Mouse (Mus musculus) midbrain, embryonic 16.5 days (tissue): ENCODE results near the gene Rgs11. TPM values are rescaled to one million over a fixed set of nuclear protein-coding genes. Genes with fewer than 3 reads are reported as not detected.

Source experiments
- ATAC-seq: fragments of 200-750 bp; cut with Nextera tagmentation; 2 replicates; pipeline ENCODE4 v1.8.0; 2017; ENCODE audit warnings: moderate TSS enrichment
- H3K27ac ChIP-seq: fragments of 300-500 bp; sonication (generic); 2 replicates; pipeline ENCODE4 v1.5.1; 2014; ENCODE audit warnings: mild to moderate bottlenecking, low read length, mixed read lengths
- H3K27me3 ChIP-seq: fragments of 300-500 bp; sonication (generic); 2 replicates; pipeline ENCODE4 v1.6.1; 2014; ENCODE audit warnings: low read depth, low read length, mixed read lengths; ENCODE audit not compliant: control insufficient read depth, insufficient read depth
- H3K36me3 ChIP-seq: fragments of 300-500 bp; sonication (generic); 2 replicates; pipeline ENCODE4 v1.6.1; 2014; ENCODE audit warnings: mild to moderate bottlenecking, low read length, moderate library complexity, mixed read lengths; ENCODE audit not compliant: control insufficient read depth, insufficient read depth
- H3K4me1 ChIP-seq: fragments of 300-500 bp; sonication (generic); 2 replicates; pipeline ENCODE4 v1.6.1; 2014; ENCODE audit warnings: mild to moderate bottlenecking, low read length, mixed read lengths; ENCODE audit not compliant: control insufficient read depth, insufficient read depth
- H3K4me2 ChIP-seq: fragments of 300-500 bp; sonication (generic); 2 replicates; pipeline ENCODE4 v1.6.1; 2014; ENCODE audit warnings: mild to moderate bottlenecking, low read length, mixed read lengths
- H3K4me3 ChIP-seq: fragments of 300-500 bp; sonication (generic); 2 replicates; pipeline ENCODE4 v1.5.1; 2014; ENCODE audit warnings: low read depth, mild to moderate bottlenecking, low read length, moderate library complexity, mixed read lengths
- H3K9ac ChIP-seq: fragments of 300-500 bp; sonication (generic); 2 replicates; pipeline ENCODE4 v1.6.1; 2014; ENCODE audit warnings: low read depth, low read length, mixed read lengths
- H3K9me3 ChIP-seq: fragments of 300-500 bp; sonication (generic); replicated peaks from 2 replicates; pipeline ENCODE4 v1.6.1; 2014; ENCODE audit warnings: mild to moderate bottlenecking, low read length, mixed read lengths; ENCODE audit not compliant: control insufficient read depth, poor library complexity, severe bottlenecking
- WGBS: fragments of 180-500 bp; shearing (Covaris S2); extraction: QIAGEN DNeasy Blood & Tissue Kit; methylation state at CpG from one replicate; pipeline ENCODE4 v1.1.7; 2014; 5-methylcytosine and 5-hydroxymethylcytosine counted together
- polyA plus RNA-seq: library from polyadenylated mRNA; unstranded; fragments of >200 nt; fragmentation: Nextera tagmentation; extraction: Ambion mirVana; gene quantifications from 2 replicates; pipeline ENCODE4 v1.2.1, GENCODE M21; 2015

Gene Rgs11
- polyA plus RNA-seq, 1 experiment from 2014 or later = 13.6 TPM

DNA sequence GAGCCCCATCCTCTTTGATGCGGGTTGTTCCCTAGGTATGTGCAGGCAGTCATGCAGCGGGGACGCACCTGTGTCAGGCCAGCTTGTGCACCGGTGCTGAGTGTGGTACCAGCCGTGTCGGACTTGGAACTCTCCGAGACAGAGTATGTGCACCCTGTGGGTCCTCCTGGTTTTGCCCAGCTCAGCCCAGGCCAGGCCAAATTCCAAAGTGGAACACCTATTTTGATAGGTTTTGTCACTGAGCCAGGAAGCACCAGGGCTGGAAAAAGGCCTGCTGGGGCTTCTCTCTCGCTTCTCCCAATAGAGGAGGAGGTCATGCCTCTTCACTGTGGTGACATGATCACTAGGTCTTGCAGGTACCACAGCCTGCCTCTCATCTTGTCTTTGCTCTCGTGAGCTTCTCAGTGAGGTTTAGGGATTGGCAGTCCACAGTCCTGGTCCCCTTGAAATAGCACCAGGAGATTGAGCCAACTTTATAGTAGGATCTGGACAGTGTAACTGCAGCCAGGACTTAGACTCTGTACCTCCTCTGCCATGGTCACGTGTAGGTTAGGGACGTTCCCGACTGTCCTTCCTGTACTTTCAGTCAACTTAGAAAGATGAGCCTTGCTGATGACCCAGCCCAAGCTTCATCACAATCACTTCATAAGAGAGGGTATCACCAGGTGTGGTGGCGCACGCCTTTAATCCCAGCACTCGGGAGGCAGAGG, 10.1 kb upstream of the Rgs11 start:
- no peak overlapping the region for H3K27ac ChIP-seq
- H3K27me3 ChIP-seq = no peaks in the 10 kb centered on the region
- H3K4me2 ChIP-seq = no peak overlapping the region
- no peak overlapping the region for H3K9ac ChIP-seq
- no peak for ATAC-seq
- peaks cover 58% of the 10 kb centered on the region for H3K36me3 ChIP-seq
- WGBS = 94% methylated on average over 15 of the region's 15 CpGs
- H3K4me3 ChIP-seq = no peak overlapping the region
- no peaks in the 10 kb centered on the region for H3K4me1 ChIP-seq
- H3K9me3 ChIP-seq = no peaks in the 10 kb centered on the region

DNA sequence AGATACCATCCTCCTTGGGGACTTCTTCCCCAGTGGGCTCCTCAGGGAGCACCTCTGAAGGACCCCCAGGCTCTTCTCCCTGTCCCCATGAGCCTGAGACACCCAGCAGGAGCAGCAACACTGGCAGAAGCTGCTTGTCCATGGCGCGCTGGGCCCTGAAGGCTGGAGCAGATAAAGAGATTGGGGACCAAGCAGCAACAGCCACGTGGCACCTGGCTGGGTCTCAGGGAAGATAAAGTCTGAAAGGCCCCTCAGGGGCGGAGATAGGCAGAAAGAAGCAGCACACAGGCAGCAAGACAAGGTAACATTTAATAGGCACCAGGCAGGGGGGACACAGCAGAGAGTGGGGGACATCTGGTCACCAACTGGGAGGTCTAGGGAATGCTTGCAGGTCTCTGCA, 3.9 kb upstream of the Rgs11 start, which contains the start of gene Pdia2:
TSS of gene Pdia2 (minus strand) at position 196 of the 400 bp plus-strand sequence.
- H3K36me3 ChIP-seq = peaks cover 12% of the 10 kb centered on the region; the same call in 1 of the 2 replicates
- 76% methylated on average over 4 of the region's 4 CpGs for WGBS
- peaks cover 21% of the 10 kb centered on the region for H3K27me3 ChIP-seq
- 0 out of 2 replicates have a peak within 1 kb of the TSS, but pooled peaks have one; percentile 3 for H3K9ac ChIP-seq
- H3K9me3 ChIP-seq = no peaks in the 10 kb centered on the region
- no peak within 1 kb of the TSS for H3K27ac ChIP-seq
- no peak within 1 kb of the TSS; the same call in 1 of the 2 replicates for H3K4me3 ChIP-seq
- peak within 1 kb of the TSS; percentile 80 for H3K4me2 ChIP-seq
- ATAC-seq = no peak
- peaks cover 5% of the 10 kb centered on the region; the same call in 1 of the 2 replicates for H3K4me1 ChIP-seq

DNA sequence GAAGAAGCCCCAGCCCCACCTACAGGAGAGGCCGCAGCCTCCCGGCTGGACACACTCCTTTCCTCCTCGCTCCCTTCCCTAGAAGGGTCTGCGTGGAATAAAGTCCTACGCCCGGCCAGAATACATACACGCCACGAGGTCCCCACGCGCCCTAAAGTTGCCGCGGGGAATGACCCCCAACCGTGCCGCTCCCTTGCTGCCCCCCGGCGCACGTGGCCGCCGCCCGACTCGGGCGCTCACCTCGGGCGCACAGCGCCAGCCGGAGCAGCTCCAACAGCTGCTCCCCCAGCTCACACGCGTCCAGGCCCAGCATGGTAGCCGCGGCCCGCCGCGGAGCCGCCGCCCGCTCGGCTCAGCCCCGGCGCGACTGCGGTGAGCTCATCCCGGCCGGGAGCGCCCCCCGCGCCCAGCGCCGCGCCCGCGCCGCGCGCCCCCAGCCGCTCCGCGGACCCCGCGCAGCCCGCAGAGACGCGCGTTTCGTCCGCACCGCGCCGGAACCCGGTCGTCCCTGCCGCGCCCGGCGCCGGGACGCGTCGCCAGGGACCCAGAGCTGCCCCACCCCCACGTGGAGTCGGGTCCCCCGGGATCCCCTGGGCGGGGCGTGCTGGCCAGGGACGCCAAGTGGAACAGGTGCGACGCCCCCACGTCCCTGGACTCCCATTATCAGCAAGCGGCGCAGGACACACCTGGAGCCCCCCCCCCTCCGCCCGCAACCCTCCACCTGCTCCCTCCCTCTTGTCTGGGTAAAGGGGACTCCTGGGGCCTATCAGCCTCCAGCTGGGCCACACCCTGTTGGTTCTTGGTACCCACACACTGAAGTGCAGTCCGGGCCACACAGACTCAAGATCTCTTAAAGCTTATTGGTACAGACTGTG, 1.7 kb upstream of the Rgs11 start:
- Histone ChIP-seq H3K27me3 (peaks cover 31% of the 10 kb centered on the region), H3K9me3 (no peaks in the 10 kb centered on the region), H3K4me1 (peaks cover 5% of the 10 kb centered on the region; the same call in 1 of the 2 replicates), H3K4me3 (peak overlapping the region; percentile 57), H3K9ac (peak overlapping the region; percentile 70), H3K36me3 (no peaks in the 10 kb centered on the region; the same call in 1 of the 2 replicates), H3K4me2 (peak overlapping the region; percentile 80), H3K27ac (no peak overlapping the region)
- WGBS = under 1% methylated on average over 33 of the region's 92 CpGs
- peak; percentile 58 for ATAC-seq

DNA sequence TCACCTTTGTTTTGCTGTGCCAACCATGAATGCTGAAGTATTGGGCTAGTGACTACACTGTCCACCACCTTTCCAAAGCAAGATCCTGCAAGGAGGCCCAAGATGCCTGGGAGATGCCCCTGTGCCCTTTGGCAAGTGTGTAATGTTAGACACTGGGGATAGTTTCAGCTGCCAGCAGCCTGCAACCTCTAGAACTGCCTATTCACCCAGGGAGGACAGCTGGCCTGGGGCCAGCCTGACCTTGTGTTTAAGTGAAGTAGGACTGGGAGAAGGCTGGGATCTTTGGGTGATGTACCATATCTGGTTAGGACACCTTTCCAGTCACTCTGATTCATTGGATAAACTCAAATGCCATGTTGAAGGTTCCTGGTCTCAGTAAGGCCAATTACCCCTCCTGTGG, 753 bp upstream of the Rgs11 start:
- Histone ChIP-seq H3K4me3 (no peak overlapping the region), H3K36me3 (no peaks in the 10 kb centered on the region; the same call in 1 of the 2 replicates), H3K4me1 (peaks cover 5% of the 10 kb centered on the region; the same call in 1 of the 2 replicates), H3K27me3 (peaks cover 31% of the 10 kb centered on the region), H3K27ac (no peak overlapping the region), H3K9ac (no peak overlapping the region), H3K9me3 (no peaks in the 10 kb centered on the region), H3K4me2 (peak overlapping the region; percentile 80; the same call in 1 of the 2 replicates)
- no peak for ATAC-seq

DNA sequence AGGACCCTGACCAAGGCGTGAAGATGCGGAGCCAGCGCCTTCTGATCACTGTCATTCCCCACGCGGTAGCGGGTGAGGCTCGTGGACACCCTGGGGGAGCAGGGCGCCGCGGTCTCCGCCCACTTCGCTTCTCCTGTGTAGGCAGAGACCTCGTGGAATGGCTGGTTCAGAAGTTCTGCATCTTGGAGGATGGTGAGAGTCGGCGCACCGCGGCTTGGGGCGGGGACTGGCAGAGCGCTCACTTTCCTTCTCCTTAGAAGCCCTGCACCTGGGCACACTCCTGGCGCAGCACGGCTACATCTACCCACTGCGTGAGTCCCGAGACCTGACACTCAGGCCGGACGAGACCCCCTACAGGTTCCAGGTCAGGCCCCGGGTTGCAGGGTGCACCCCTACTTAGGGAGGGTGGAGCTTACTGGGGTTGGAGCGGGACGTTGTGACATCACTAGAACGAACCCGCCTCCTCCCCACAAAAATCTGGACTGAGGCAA, 615 bp downstream of the Rgs11 start:
- 2% methylated on average over 26 of the region's 30 CpGs for WGBS
- Histone ChIP-seq H3K4me3 (peak overlapping the region; percentile 47), H3K27me3 (peaks cover 31% of the 10 kb centered on the region), H3K9me3 (no peaks in the 10 kb centered on the region), H3K4me1 (peaks cover 5% of the 10 kb centered on the region; the same call in 1 of the 2 replicates), H3K9ac (peak overlapping the region; percentile 58), H3K4me2 (peak overlapping the region; percentile 89), H3K36me3 (no peaks in the 10 kb centered on the region), H3K27ac (no peak overlapping the region)
- 0 out of 2 replicates have a peak, but pooled peaks have one; percentile 26 for ATAC-seq

DNA sequence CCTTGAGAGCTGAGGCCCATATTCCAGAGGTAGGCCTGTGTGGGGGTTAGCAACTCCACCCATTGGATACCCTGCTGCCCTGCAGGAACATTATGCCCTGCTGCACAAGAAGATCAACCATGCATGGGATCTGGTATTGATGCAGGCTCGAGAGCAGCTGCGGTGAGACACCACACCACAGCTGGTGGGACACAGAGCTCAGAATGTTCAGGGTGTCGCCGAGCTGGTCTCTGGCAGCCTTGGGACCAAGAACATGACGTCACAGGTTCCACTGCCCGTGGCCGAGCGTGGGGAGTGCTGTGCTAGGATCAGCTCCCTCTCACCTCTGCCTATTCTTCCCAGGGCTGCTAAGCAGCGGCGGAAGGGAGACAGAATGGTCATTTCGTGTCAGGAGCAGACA, 2.0 kb downstream of the Rgs11 start:
- ATAC-seq = no peak
- H3K27me3 ChIP-seq = peaks cover 25% of the 10 kb centered on the region
- no peak overlapping the region for H3K4me3 ChIP-seq

DNA sequence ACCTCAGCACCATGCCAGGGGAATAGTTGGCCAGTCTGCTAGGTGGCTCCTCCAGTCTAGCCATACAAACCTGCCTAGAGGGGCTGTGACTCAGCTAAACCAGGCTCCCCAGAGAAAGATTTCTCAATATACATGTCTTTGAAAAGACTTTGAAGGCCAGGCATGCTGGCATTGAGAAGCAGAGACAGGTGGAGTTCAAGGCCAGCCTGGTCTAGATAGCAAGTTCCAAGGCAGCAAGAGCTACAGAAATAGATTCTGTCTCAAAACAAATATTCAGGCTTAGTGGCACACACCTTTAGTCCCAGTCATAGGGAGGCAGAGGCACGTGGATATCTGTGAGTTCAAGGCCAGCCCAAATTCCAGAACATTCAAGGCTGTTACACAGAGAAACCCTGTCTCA, 3.6 kb downstream of the Rgs11 start:
- 65% methylated on average over 1 of the region's 1 CpGs for WGBS
- no peak overlapping the region for H3K4me2 ChIP-seq
- H3K9ac ChIP-seq = no peak overlapping the region
- ATAC-seq = no peak
- H3K27me3 ChIP-seq = peaks cover 20% of the 10 kb centered on the region
- H3K9me3 ChIP-seq = no peaks in the 10 kb centered on the region
- peaks cover 5% of the 10 kb centered on the region; the same call in 1 of the 2 replicates for H3K4me1 ChIP-seq
- no peaks in the 10 kb centered on the region for H3K36me3 ChIP-seq
- no peak overlapping the region for H3K27ac ChIP-seq
- H3K4me3 ChIP-seq = no peak overlapping the region

More for the DNA sequence above, 2.0 kb downstream of the Rgs11 start:
- 18% methylated on average over 11 of the region's 11 CpGs for WGBS
- H3K9me3 ChIP-seq = no peaks in the 10 kb centered on the region
- no peaks in the 10 kb centered on the region for H3K36me3 ChIP-seq
- peaks cover 5% of the 10 kb centered on the region; the same call in 1 of the 2 replicates for H3K4me1 ChIP-seq
- no peak overlapping the region for H3K4me2 ChIP-seq
- H3K9ac ChIP-seq = no peak overlapping the region
- no peak overlapping the region for H3K27ac ChIP-seq

DNA sequence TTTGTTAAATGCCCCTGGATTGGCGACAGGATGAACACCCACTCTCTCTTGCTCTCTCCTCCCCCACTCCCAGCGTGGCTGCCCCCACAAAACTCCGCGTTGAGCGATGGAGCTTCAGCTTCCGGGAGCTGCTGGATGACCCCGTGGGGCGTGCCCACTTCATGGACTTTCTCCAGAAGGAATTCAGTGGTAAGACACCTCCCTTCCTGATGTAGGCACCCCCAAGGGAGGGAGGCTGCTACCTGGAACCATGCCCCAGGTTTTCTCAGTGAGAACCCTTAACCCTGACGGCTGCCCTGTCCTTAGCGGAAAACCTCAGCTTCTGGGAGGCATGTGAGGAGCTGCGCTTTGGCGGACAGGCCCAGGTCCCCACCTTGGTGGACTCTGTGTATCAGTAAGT, 4.9 kb downstream of the Rgs11 start, which contains the start of gene Arhgdig:
TSS of gene Arhgdig (minus strand) at position 101 of the 400 bp plus-strand sequence.
- H3K27me3 ChIP-seq = peaks cover 11% of the 10 kb centered on the region
- H3K9me3 ChIP-seq = no peaks in the 10 kb centered on the region
- no peak within 1 kb of the TSS for H3K9ac ChIP-seq
- no peak within 1 kb of the TSS for H3K4me3 ChIP-seq
- no peaks in the 10 kb centered on the region; the same call in 1 of the 2 replicates for H3K36me3 ChIP-seq
- H3K27ac ChIP-seq = no peak within 1 kb of the TSS
- ATAC-seq = no peak
- 88% methylated on average over 12 of the region's 12 CpGs for whole genome bisulfite sequencing
- peaks cover 5% of the 10 kb centered on the region; the same call in 1 of the 2 replicates for H3K4me1 ChIP-seq
- H3K4me2 ChIP-seq = no peak within 1 kb of the TSS
